Mouse (Mus musculus): ENCODE data around the gene Ano3.
"Not testable (repeated sequence)": the region's sequence is repeated elsewhere in the genome, so short reads cannot be mapped to it uniquely, and the experiment has no call there.

The Ano3 gene

DNA sequence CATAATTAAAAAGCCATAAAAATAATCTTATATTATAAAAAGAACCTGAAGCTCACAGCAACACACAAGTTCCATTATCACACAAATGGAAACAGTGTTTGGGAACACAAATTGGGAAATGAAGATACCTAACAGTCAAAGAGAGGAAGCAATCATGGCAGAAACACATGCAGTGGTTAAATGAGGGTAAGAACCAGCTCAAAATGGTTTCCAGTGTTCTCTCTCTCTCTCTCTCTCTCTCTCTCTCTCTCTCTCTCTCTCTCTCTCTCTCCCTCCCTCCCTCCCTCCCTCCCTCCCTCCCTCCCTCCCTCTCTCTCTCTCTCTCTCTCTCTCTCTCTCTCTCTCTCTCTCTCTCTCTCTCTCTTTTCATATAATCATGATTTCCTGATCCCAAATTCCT is at the start of gene Ano3:
Gene Ano3, minus strand, starts transcription at position 101 of the 400 bp plus-strand sequence.
- DNase-seq (ENCODE audit: low spot score): not testable (repeated sequence)

- DNase-seq (ENCODE audit: low spot score): no peak
Measured at GRCm38 (mm10) chr2:110990071-110990470, 39.3 kb upstream of the Ano3 start.

GRCm38 (mm10) chr2:110989539-110989938 is 38.8 kb upstream of the Ano3 start:
- no peak for DNase-seq (ENCODE audit: low spot score)

GRCm38 (mm10) chr2:110985853-110986271 is 35.1 kb upstream of the Ano3 start:
- no peak for DNase-seq (ENCODE audit: low spot score)

DNA sequence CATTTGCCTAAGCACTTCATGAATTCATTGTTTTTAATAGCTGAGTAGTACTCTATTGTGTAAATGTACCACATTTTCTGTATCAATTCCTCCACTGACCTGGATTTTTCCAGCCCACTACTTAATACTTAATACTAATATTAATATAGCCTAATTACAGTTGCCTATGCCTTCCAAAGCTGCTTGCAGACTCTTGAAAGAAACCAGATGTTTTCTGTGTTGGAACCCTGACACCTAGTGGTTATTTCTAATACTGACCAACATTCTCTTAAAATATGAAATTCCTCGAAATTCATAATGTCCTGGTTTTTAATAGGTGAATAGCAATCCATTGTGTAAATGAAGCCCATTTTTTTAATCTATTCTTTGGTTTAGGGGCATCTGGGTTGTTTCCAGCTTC is 31.0 kb upstream of the Ano3 start:
- peak; percentile 32 for DNase-seq (ENCODE audit: low spot score)

- DNase-seq (ENCODE audit: low spot score): no peak
Measured at GRCm38 (mm10) chr2:110979610-110980009, 28.9 kb upstream of the Ano3 start.

DNA sequence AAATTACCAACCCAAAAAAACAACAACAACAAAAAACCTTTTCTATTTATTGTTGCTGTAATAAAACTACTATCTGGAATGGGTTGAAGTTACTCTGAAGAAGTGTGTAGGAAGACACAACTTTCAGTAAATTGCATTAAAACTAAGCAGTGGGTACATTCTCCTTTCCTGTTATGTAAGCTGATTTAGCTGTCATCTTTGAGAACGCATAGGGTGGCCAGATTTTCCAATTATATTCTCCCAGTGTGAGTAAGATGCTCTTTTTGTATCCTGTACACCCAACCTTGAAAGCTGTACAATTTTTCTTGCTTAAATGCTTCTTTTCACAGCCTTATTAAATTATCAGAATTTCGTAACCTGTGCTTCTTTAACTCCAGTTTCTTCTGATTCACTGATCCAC is 26.1 kb upstream of the Ano3 start:
- no peak for DNase-seq (ENCODE audit: low spot score)

- no peak for DNase-seq (ENCODE audit: low spot score)
Measured at GRCm38 (mm10) chr2:110970158-110970557, 19.4 kb upstream of the Ano3 start.

DNA sequence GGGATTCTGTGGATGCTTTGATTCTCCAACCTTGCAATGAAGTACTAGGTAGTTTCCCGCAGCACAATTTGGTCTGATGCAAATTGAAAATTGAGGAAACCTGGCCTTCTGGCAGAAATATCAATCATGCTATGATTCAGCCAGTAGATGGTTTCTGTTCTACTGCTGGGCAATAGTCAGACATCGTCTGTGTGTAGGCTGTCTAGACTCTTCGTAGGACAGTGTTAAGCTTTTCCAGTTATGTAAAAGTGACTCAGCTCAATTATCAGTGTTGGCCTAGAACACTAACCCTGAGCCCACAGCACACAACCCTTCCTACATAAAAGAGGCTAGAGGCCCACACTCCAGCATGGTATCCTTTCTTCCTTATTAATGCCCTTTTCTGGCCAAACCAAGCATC is 14.7 kb upstream of the Ano3 start:
- DNase-seq (ENCODE audit: low spot score): no peak

DNA sequence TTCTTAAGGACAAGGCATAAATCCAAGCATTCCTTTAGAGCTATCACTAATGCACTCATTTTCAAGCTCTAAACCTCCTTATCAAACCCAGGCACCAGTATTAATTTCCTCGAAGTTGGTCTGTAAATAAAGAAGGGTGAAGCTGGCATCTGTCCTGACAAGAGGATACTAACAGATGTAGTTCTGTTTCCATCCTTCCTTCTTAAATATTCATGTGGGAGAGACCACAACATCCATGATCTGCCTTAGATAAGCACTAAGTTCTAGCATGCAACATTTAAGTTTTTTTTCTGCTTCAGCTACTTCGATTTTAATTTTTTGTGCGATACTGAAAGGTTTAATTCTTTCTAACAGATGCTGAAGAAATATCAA is 305 bp downstream of the Ano3 start:
- no peak for DNase-seq (ENCODE audit: low spot score)

DNA sequence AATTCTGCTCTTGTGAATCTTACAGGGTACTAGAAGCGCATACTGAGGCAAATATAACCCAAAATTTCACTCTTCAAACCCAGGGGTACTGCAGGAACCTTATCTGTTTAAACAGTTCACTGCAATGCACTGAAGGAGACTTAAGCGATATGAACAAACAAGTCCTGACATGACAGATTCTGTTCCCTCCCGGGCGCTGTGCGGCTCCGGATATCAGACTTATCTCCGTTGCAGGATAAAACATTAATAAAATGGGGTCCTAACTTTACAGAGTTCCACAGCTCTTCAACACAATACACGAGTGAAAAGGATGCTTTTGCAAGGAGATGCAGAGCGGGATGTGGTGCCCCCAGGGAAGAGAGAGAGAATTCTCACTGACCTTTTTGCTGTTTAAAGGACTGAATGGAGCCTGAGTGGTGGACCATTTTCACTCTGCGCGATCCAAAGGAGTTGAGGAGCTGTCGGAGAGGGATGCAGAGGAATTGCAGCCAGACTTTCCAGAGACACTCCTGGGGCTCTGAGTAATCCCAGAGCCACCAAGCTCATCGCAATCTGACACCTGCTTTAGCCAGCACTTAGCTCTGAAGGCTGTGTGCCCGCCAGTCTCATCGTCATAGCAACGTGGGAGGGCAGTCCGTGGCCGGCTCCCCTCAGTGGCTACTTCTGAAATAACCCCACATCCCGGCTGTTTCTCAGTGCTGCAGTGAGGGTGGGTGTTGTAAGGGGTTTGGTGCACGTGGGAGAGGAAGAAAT is 868 bp downstream of the Ano3 start:
- DNase-seq (ENCODE audit: low spot score): no peak

GRCm38 (mm10) chr2:110945171-110945570 is 5.6 kb downstream of the Ano3 start:
- no peak for DNase-seq (ENCODE audit: low spot score)

- no peak for DNase-seq (ENCODE audit: low spot score)
Measured at GRCm38 (mm10) chr2:110935691-110936090, 15.0 kb downstream of the Ano3 start.

GRCm38 (mm10) chr2:110929126-110929525 is 21.6 kb downstream of the Ano3 start:
- no peak for DNase-seq (ENCODE audit: low spot score)

- DNase-seq (ENCODE audit: low spot score): no peak
Measured at GRCm38 (mm10) chr2:110909506-110909905, 41.2 kb downstream of the Ano3 start.

GRCm38 (mm10) chr2:110906473-110906872 is 44.2 kb downstream of the Ano3 start:
- no peak for DNase-seq (ENCODE audit: low spot score)

DNA sequence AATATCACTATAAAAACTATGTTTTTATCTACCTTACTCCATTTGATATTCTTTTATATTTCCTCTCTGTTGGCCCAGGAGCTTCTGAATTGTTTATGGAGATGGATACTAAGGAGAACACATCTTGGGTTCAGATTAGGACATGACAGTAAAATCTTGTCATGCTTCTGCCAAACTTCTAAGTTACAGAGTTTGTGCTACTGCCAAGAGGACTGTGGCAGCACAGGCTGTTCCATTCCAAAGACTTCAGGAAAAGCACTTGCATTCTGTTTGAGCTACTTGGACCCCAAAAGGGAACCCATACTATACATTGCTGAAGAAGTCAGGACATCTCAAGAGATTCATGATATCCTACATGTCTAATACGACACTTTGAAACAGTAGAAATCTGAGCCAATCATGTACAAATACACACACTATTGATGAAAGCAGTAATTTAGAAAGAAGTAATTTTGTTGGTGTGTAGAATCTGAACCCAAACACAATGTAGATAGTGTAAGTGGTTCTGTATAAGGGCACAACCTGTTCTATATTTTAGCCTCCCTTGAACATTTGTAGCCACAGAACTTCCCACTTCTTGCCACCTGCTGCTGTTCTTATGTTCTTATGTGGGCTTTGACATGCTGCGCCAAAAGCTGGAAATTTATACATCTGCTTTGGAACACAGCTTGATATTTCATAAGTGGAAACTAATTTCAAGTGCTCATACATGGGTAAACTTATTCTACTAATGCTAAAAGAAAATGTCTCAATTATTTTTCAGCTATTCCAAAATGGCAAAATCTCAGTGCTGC is 54.0 kb downstream of the Ano3 start:
- no peak for DNase-seq (ENCODE audit: low spot score)

DNA sequence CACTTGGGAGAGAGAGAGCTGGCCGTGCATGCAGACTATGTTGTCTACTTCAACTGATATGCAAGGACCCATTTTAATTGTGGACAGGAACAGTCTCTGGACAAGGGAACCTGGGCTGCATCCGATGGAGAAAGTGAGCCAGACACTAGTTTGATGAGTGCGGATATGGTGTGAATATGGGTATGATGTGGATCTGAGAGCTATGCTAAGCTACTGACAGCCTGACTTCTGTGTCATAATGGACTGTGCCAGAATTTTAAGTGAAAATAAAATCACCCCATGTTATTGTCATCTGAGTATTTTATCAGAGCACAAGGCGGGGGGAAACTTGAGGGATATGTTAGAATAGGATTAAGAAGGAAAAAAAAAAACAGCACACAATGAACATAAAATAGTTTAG is 79.1 kb downstream of the Ano3 start:
- DNase-seq (ENCODE audit: low spot score): no peak

- DNase-seq (ENCODE audit: low spot score): no peak
Measured at GRCm38 (mm10) chr2:110865584-110865983, 85.1 kb downstream of the Ano3 start.

GRCm38 (mm10) chr2:110863376-110863775 is 87.3 kb downstream of the Ano3 start:
- no peak for DNase-seq (ENCODE audit: low spot score)

GRCm38 (mm10) chr2:110839559-110840243 is 111.0 kb downstream of the Ano3 start:
- no peak for DNase-seq (ENCODE audit: low spot score)

DNA sequence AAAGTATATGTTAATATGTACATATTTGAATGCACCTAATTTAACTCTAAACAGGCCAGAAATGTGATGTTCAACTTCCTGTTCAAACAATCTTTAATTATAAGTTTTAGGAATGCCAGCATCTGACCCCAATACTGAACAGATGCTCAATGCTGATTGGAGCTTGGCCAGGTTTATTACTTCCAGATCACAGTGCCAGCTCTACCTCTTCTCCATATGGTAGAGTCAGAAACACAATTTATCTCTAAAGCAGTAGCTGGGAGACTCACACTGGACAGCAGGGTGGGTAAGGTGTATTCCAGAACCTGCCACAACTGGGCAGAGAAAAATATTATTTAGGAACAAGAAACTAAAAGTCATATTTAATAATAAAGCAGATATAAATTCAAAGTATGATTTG is 134.5 kb downstream of the Ano3 start:
- DNase-seq (ENCODE audit: low spot score): no peak

DNA sequence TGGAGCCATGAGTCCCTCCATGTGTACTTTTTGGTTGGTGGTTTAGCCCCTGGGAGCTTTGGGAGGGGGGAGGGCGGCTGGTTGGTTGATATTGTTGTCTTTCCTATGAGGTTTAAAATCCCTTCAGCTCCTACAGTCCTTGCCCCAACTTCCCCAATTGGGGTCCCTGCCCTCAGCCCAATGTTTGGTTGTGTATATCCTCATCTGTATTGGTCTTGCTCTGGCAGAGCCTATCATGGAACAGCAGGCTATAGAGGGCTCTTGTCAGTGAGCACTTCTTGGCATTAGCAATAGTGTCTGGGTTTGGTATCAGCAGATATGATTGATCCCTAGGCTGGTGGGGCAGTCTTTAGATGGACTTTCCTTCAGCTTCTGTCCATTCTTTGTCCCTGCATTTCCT is 135.8 kb downstream of the Ano3 start:
- DNase-seq (ENCODE audit: low spot score): no peak
